Mouse (Mus musculus) c-Kit-positive CD71-positive TER-119-positive erythroid progenitor cells, embryonic 14.5 days (primary cell): ENCODE measurements around the gene Atp5b.
"Not testable (repeated sequence)": the region's sequence is repeated elsewhere in the genome, so short reads cannot be mapped to it uniquely, and the experiment has no call there.

Experiments
- DNase-seq: peaks from one replicate; pipeline ENCODE4 v3.0.0-alpha.2; 2013; ENCODE audit warnings: low spot score

The Atp5b gene

GRCm38 (mm10) chr10:128082880-128083421 lies at the start of gene Atp5b:
Gene Atp5b (plus strand): TSS chr10:128083273.
- DNase-seq, result peak; percentile 100

- peak; percentile 60 for DNase-seq
These were observed 46.2 kb upstream of the Atp5b start for GRCm38 (mm10) chr10:128036746-128037425.

GRCm38 (mm10) chr10:128037921-128038320 lies 45.2 kb upstream of the Atp5b start:
- no peak for DNase-seq

GRCm38 (mm10) chr10:128039167-128039566 lies 43.9 kb upstream of the Atp5b start:
- no peak for DNase-seq

GRCm38 (mm10) chr10:128039858-128040257 lies 43.2 kb upstream of the Atp5b start:
- DNase-seq, result no peak

GRCm38 (mm10) chr10:128040293-128040692 lies 42.8 kb upstream of the Atp5b start:
- DNase-seq, result no peak

GRCm38 (mm10) chr10:128041636-128042035 lies 41.4 kb upstream of the Atp5b start:
- no peak for DNase-seq

- no peak for DNase-seq
These were observed 40.6 kb upstream of the Atp5b start for GRCm38 (mm10) chr10:128042466-128042865.

- DNase-seq, result no peak
These were observed 39.8 kb upstream of the Atp5b start for GRCm38 (mm10) chr10:128043041-128043835.

GRCm38 (mm10) chr10:128048157-128048556 lies 34.9 kb upstream of the Atp5b start:
- DNase-seq, result no peak

- DNase-seq, result no peak
These were observed 33.3 kb upstream of the Atp5b start for GRCm38 (mm10) chr10:128049741-128050140.

GRCm38 (mm10) chr10:128050355-128050754 lies 32.7 kb upstream of the Atp5b start:
- no peak for DNase-seq

GRCm38 (mm10) chr10:128051589-128051988 lies 31.5 kb upstream of the Atp5b start:
- DNase-seq, result no peak

- DNase-seq, result not testable (repeated sequence)
These were observed 30.9 kb upstream of the Atp5b start for GRCm38 (mm10) chr10:128052136-128052535.

- no peak for DNase-seq
These were observed 30.1 kb upstream of the Atp5b start for GRCm38 (mm10) chr10:128053001-128053400.

- no peak for DNase-seq
These were observed 24.9 kb upstream of the Atp5b start for GRCm38 (mm10) chr10:128058184-128058583.

- peak; percentile 94 for DNase-seq
These were observed 24.4 kb upstream of the Atp5b start, which contains the start of gene Ptges3 for GRCm38 (mm10) chr10:128058601-128059151. Gene Ptges3 (plus strand): TSS chr10:128058954.

- DNase-seq, result peak; percentile 50
These were observed 23.7 kb upstream of the Atp5b start for GRCm38 (mm10) chr10:128059207-128059981.

- no peak for DNase-seq
These were observed 22.0 kb upstream of the Atp5b start for GRCm38 (mm10) chr10:128061109-128061508.

GRCm38 (mm10) chr10:128062221-128062989 lies 20.7 kb upstream of the Atp5b start:
- no peak for DNase-seq

GRCm38 (mm10) chr10:128066072-128066471 lies 17.0 kb upstream of the Atp5b start:
- no peak for DNase-seq
